Mouse (Mus musculus) lung, embryonic 14.5 days (tissue): Measurements from ENCODE around the gene Tsg101. TPM values are rescaled to one million over a fixed set of nuclear protein-coding genes. Genes with fewer than 3 reads are reported as not detected.

Source experiments
- ATAC-seq: fragments of 200-750 bp; cut with Nextera tagmentation; 2 replicates; pipeline ENCODE4 v1.8.0; 2017; ENCODE audit warnings: mild to moderate bottlenecking, moderate TSS enrichment, moderate library complexity; ENCODE audit not compliant: insufficient read depth
- DNase-seq: peaks from one replicate; pipeline ENCODE4 v3.0.0-alpha.2; 2015
- H3K27ac ChIP-seq: fragments of 300-500 bp; sonication (generic); 2 replicates; pipeline ENCODE4 v1.5.1; 2014; ENCODE audit warnings: low read depth, mild to moderate bottlenecking, moderate library complexity
- H3K27me3 ChIP-seq: fragments of 300-500 bp; sonication (generic); 2 replicates; pipeline ENCODE4 v1.6.1; 2014; ENCODE audit warnings: low read length, control low read depth; ENCODE audit not compliant: insufficient read depth
- H3K36me3 ChIP-seq: fragments of 300-500 bp; sonication (generic); 2 replicates; pipeline ENCODE4 v1.6.1; 2014; ENCODE audit warnings: control low read depth; ENCODE audit not compliant: insufficient read depth
- H3K4me1 ChIP-seq: fragments of 300-500 bp; sonication (generic); 2 replicates; pipeline ENCODE4 v1.6.1; 2014; ENCODE audit warnings: antibody characterized with exemption, control low read depth; ENCODE audit not compliant: insufficient read depth
- H3K4me2 ChIP-seq: fragments of 300-500 bp; sonication (generic); 2 replicates; pipeline ENCODE4 v1.6.1; 2014; ENCODE audit warnings: mild to moderate bottlenecking
- H3K4me3 ChIP-seq: fragments of 300-500 bp; sonication (generic); 2 replicates; pipeline ENCODE4 v1.5.1; 2014; ENCODE audit warnings: low read depth, low read length
- H3K9ac ChIP-seq: fragments of 300-500 bp; sonication (generic); 2 replicates; pipeline ENCODE4 v1.6.1; 2014
- H3K9me3 ChIP-seq: fragments of 300-500 bp; sonication (generic); 2 replicates; pipeline ENCODE4 v1.6.1; 2016; ENCODE audit warnings: low read depth, low read length, control low read depth
- CTCF ChIP-seq: IDR thresholded peaks from 2 replicates; pipeline ENCODE4 v1.5.1; 2016; ENCODE audit warnings: antibody characterized with exemption, low read depth
- WGBS: fragments of 180-500 bp; shearing (Covaris S2); extraction: QIAGEN DNeasy Blood & Tissue Kit; methylation state at CpG from one replicate; pipeline ENCODE4 v1.1.7; 2014; 5-methylcytosine and 5-hydroxymethylcytosine counted together
- polyA plus RNA-seq: library from polyadenylated mRNA; unstranded; fragments of >200 nt; fragmentation: Nextera tagmentation; extraction: Ambion mirVana; gene quantifications from 2 replicates; pipeline ENCODE4 v1.2.1, GENCODE M21; 2014

Gene Tsg101
- polyA plus RNA-seq, 1 experiment from 2014 or later = 176 TPM

- Histone ChIP-seq H3K36me3 (peaks cover 12% of the 10 kb centered on the region), H3K9me3 (no peaks in the 10 kb centered on the region), H3K27ac (no peak overlapping the region), H3K9ac (no peak overlapping the region), H3K4me2 (no peak overlapping the region), H3K4me3 (no peak overlapping the region), H3K4me1 (peaks cover 22% of the 10 kb centered on the region), H3K27me3 (no peaks in the 10 kb centered on the region)
- no peak for ATAC-seq
- no peak for TF ChIP-seq CTCF
- no peak for DNase-seq
- WGBS = 68% methylated on average over 4 of the region's 4 CpGs
Measured at GRCm38 (mm10) chr7:46843576-46843975, 76.2 kb downstream of the Tsg101 start.

DNA sequence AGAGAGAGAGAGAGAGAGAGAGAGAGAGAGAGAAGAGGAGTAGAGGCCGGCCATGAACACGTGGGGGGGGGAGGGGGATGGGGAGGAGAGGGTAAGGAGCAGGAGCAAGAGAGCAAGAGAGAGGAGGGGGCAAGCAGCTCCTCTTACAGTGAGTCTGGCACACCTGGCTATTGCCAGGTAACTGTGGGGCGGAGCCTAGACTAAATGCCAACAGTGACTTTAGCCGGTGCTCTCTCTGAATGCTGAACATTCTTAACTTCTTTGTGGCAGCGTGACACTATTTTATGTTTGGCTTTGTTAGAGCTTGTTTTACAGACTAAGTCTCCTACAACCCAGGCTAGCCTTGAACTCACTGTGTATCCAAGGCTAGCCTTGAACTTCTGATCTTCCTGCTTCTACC lies 77.5 kb downstream of the Tsg101 start:
- Histone ChIP-seq H3K36me3 (no peaks in the 10 kb centered on the region), H3K27me3 (no peaks in the 10 kb centered on the region), H3K4me3 (no peak overlapping the region), H3K4me2 (no peak overlapping the region), H3K9me3 (no peaks in the 10 kb centered on the region), H3K4me1 (peaks cover 30% of the 10 kb centered on the region), H3K9ac (no peak overlapping the region), H3K27ac (no peak overlapping the region)
- TF ChIP-seq CTCF = no peak
- DNase-seq (no peak), ATAC-seq (no peak)
- WGBS = 27% methylated on average over 5 of the region's 5 CpGs

- Histone ChIP-seq H3K4me2 (peak within 1 kb of the TSS; percentile 1; the same call in 1 of the 2 replicates), H3K9me3 (no peaks in the 10 kb centered on the region), H3K27ac (no peak within 1 kb of the TSS), H3K4me1 (peaks cover 30% of the 10 kb centered on the region), H3K4me3 (no peak within 1 kb of the TSS), H3K9ac (no peak within 1 kb of the TSS), H3K27me3 (no peaks in the 10 kb centered on the region), H3K36me3 (no peaks in the 10 kb centered on the region)
- WGBS = 27% methylated on average over 6 of the region's 6 CpGs
- ATAC-seq (no peak), DNase-seq (no peak)
- no peak for TF ChIP-seq CTCF
Measured at GRCm38 (mm10) chr7:46840787-46841525, 78.8 kb downstream of the Tsg101 start, which contains the start of gene Ldha. Ldha (plus strand) TSS chr7:46841475.

- peak overlapping the region; percentile 1; the same call in 1 of the 2 replicates for H3K4me2 ChIP-seq
Measured at GRCm38 (mm10) chr7:46840326-46840725, 79.4 kb downstream of the Tsg101 start.

DNA sequence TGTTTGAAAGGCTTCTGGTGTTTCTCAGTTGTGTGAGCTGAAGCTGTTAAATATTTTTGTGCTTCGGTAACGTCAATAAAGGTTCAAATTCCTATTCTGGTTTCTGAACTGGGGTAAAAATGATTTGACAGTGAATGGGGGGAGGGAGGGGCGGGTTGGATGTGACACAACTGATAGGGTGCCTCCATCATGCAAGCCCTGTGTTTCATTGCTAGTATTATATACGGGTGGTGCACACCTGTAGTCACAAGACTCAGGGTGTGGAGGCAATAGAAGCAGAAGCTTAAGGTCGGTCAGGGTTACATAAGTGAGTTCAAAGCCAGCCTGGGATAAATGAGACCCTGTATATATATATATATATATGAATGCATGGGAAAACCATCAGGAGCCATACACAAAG lies 79.9 kb downstream of the Tsg101 start:
- Histone ChIP-seq H3K36me3 (no peaks in the 10 kb centered on the region), H3K4me3 (no peak overlapping the region), H3K9ac (no peak overlapping the region), H3K4me2 (no peak overlapping the region), H3K27ac (peak overlapping the region; percentile 10; the same call in 1 of the 2 replicates), H3K4me1 (peaks cover 30% of the 10 kb centered on the region), H3K27me3 (no peaks in the 10 kb centered on the region), H3K9me3 (no peaks in the 10 kb centered on the region)
- WGBS = 63% methylated on average over 5 of the region's 5 CpGs
- DNase-seq (no peak), ATAC-seq (no peak)
- TF ChIP-seq CTCF = no peak

More at GRCm38 (mm10) chr7:46840326-46840725, 79.4 kb downstream of the Tsg101 start:
- Histone ChIP-seq H3K9me3 (no peaks in the 10 kb centered on the region), H3K36me3 (no peaks in the 10 kb centered on the region), H3K9ac (no peak overlapping the region), H3K27me3 (no peaks in the 10 kb centered on the region), H3K27ac (0 out of 2 replicates have a peak overlapping the region, but pooled peaks have one; percentile 10), H3K4me3 (no peak overlapping the region), H3K4me1 (peaks cover 30% of the 10 kb centered on the region)
- DNase-seq (peak; percentile 67), ATAC-seq (no peak)
- no peak for TF ChIP-seq CTCF
- 21% methylated on average over 4 of the region's 4 CpGs for WGBS

DNA sequence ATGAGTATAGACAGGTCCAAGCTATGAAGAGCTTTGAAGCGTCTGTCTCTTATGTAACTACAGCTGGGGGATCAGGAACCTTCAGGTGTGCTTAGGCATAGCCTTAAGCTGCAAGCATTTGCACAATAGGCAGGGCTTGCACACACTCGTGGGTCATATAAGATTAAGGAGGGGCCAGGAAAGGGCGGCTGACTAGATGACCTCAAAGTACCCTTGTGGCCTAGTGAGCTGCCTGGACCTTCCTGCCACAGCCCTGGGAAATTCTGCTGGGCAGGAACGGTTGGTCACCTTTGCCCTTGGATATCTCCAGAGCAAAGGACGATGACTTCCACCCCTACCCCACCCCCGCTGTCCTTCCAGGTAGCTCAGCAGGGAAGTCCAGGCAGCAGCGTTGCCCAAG lies 80.3 kb downstream of the Tsg101 start:
- Histone ChIP-seq H3K9me3 (no peaks in the 10 kb centered on the region), H3K27me3 (no peaks in the 10 kb centered on the region), H3K4me3 (no peak overlapping the region), H3K27ac (peak overlapping the region; percentile 88; the same call in 1 of the 2 replicates), H3K36me3 (no peaks in the 10 kb centered on the region), H3K9ac (no peak overlapping the region), H3K4me1 (peaks cover 30% of the 10 kb centered on the region), H3K4me2 (peak overlapping the region; percentile 31; the same call in 1 of the 2 replicates)
- WGBS = 37% methylated on average over 7 of the region's 7 CpGs
- ATAC-seq (0 out of 2 replicates have a peak, but pooled peaks have one; percentile 0), DNase-seq (no peak)
- no peak for TF ChIP-seq CTCF

Other genes starting within 250 kb of the Tsg101 start
- gene Tph1, start 247.4 kb downstream of the Tsg101 start, polyA plus RNA-seq = 0.54 TPM in 1 of 2 replicates, not detected in the other
- gene Saal1, start 209.3 kb downstream of the Tsg101 start, polyA plus RNA-seq = 35.8 and 38.6 TPM in 2 replicates
- 0.08 TPM in 1 of 2 replicates, not detected in the other for gene Saa3, start 204.3 kb downstream of the Tsg101 start, polyA plus RNA-seq
- gene Saa4, start 187.4 kb downstream of the Tsg101 start, polyA plus RNA-seq = not detected in 2 replicates
- gene Saa1, start 177.0 kb downstream of the Tsg101 start, polyA plus RNA-seq = not detected in 2 replicates
- gene Saa2, start 168.2 kb downstream of the Tsg101 start, polyA plus RNA-seq = not detected in 2 replicates
- 19.2 and 24.5 TPM in 2 replicates for gene Hps5, start 123.9 kb downstream of the Tsg101 start, polyA plus RNA-seq
- gene Gtf2h1, start 123.9 kb downstream of the Tsg101 start, polyA plus RNA-seq = 41.7 and 47.1 TPM in 2 replicates
- 1,903 and 1,950 TPM in 2 replicates for gene Ldha, start 78.5 kb downstream of the Tsg101 start, polyA plus RNA-seq
- 0.13 TPM in 1 of 2 replicates, not detected in the other for gene Ldhc, start 58.8 kb downstream of the Tsg101 start, polyA plus RNA-seq
- gene Uevld, start 38.6 kb upstream of the Tsg101 start, polyA plus RNA-seq = 14.9 TPM in 2 replicates
- gene Gm9999, start 63.6 kb upstream of the Tsg101 start, polyA plus RNA-seq = not detected in 2 replicates
- 23.6 and 23.8 TPM in 2 replicates for gene Spty2d1, start 88.4 kb upstream of the Tsg101 start, polyA plus RNA-seq
- 31.9 and 32.1 TPM in 2 replicates for gene Tmem86a, start 130.6 kb upstream of the Tsg101 start, polyA plus RNA-seq
- gene Ptpn5, start 213.7 kb upstream of the Tsg101 start, polyA plus RNA-seq = 6.9 and 7.0 TPM in 2 replicates